Mouse (Mus musculus) T-helper 2 cell (primary cell): Measurements from ENCODE around the gene Mpo.

Experiments used
- in situ Hi-C: fragments of 300-600 bp; cut with MboI, MseI; formaldehyde crosslinking; loops from one replicate; pipeline ENCODE4 v1.15.1; 2025; ENCODE audit warnings: high pct_unique_total_duplicates

Gene Mpo

DNA sequence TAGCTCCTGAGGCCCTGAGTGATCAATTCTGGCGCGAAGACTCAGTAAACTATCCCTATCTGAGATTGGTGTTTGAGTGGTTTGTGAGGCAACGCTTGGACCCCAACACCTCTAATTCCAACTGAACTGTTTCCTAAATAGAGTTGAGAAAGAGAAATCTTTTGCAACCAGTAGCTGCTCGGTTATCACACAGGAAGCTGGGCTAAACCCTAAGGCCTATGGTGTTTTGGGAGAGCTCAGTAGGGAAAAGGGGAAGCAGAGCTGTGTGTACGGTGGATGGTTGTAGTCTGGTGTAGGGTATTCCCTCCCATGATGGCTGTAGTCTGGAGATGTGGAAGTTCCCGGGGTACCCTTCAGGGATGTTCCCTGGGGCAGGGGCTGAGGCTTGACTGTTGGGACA lies 3.3 kb upstream of the Mpo start:
- in situ Hi-C loops = no loop called here

DNA sequence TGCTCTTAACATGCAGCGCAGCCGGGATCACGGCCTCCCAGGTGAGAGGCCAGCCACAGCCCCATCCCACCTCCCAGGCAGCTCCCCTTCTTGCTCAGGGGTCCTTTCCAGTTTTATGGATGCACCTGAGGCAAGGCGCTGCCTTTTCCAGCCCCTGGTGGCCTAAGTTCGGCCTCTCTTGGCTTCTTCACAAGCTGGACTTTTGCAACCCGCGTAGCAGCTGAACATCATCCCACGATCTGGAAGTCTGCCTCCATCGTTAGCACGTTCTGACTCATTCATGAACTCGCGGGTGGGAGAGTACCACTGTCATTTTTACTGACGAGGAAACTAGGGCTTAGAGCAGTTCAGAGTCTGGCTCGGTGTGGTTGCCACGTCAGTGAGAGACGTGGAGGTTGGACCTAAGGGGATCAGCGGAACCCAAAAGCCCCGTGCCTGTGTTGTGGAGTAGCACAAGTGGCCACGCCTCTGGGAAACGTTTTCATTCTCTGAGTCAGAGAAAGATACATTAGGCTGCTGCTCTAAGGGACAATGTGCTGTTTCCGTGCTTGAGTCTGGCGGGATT lies 8.4 kb downstream of the Mpo start:
- in situ Hi-C loops = loop anchor here (5.0 kb wide), 1 partner anchor 91 kb away; the partner anchor contains the start of gene Olfr462

- in situ Hi-C loops = loop anchor here (5.0 kb wide), 1 partner anchor 90 kb away; the partner anchor contains the start of gene Olfr462
Observed at GRCm38 (mm10) chr11:87802621-87803020, 9.2 kb downstream of the Mpo start.

GRCm38 (mm10) chr11:87805448-87805847 lies 12.1 kb downstream of the Mpo start:
- in situ Hi-C loops = no loop called here

- in situ Hi-C loops = no loop called here
Observed at GRCm38 (mm10) chr11:87807433-87807832, 14.1 kb downstream of the Mpo start.

- in situ Hi-C loops = no loop called here
Observed at GRCm38 (mm10) chr11:87808236-87808635, 14.9 kb downstream of the Mpo start.

- in situ Hi-C loops = no loop called here
Observed at GRCm38 (mm10) chr11:87811396-87811795, 18.0 kb downstream of the Mpo start.

- in situ Hi-C loops = no loop called here
Observed at GRCm38 (mm10) chr11:87814831-87815230, 21.4 kb downstream of the Mpo start.

DNA sequence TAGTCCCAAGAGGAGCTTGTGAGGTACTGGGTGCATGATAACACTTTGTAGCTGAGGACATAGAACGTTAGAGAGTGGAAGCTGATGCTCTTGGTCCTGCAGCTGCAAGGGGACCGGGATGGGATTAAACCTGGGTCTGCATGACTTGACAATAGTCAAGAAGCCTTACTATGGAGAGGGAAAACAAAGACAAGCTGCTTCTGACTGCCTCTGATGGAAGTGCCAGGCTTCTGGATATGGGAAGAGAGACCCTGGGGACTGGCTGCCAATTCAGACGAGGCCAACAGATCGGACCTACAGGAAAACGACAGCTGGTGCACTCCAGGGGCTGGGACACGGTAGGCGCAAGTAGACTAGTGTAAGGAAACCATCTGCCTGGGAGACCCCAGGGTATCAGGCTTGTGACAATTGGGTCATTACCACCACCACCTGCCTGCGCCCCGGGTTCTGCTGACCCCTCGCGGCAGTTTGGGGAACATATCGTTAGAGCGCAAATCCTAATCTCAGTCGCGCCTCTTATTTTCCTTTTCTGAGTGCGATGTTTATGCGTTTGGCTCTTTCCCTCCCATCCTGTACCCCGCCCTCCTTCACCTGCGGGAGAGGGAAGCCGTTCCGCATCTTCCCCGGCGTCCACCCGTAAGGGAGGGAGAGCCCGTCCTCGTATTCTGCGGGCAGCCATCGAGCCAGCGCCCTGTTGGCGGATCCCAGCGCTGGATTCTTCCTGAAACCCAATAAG lies 23.5 kb downstream of the Mpo start:
- in situ Hi-C loops = no loop called here

DNA sequence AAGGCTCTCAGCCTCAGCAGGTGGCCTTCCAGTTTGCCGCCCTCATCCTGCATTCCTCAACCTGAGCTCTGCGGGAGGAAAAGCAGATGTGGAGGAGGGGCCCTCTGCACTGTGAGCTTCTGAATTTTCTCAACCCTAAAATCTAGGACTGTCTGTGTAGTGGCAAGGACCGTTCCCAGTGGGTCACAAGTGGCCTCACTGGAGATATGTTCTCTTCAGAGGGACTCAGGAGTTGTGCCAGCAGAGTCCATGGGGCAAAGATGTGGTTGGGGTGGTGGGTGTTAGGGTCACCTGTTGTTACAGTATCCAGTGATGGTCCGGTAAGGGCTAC lies 24.0 kb downstream of the Mpo start:
- in situ Hi-C loops = no loop called here

DNA sequence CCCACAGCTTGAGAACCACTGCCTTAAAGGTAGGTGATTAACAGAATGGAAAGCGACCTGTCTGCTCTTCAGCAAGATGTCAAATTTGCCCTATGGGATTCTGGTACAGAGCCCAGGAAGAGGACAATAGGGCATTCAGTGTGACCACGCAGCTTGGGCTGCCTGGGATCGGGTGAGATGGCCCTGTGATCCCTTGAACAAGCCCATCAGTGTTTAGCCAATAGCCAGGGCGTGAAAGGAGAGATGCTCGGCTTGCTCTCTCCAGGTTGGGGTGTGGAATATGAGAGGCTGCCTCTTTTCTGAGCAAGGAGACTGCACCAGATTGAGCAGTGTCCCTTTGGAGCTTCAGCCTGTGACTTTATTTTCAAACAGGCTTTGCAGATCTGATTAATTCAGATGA lies 28.1 kb downstream of the Mpo start:
- in situ Hi-C loops = no loop called here

GRCm38 (mm10) chr11:87828239-87828900 lies 35.0 kb downstream of the Mpo start, which contains the start of gene Lpo:
Gene Lpo, minus strand, starts transcription at chr11:87828289.
- in situ Hi-C loops = no loop called here

- in situ Hi-C loops = no loop called here
Observed at GRCm38 (mm10) chr11:87840676-87841075, 47.3 kb downstream of the Mpo start.

DNA sequence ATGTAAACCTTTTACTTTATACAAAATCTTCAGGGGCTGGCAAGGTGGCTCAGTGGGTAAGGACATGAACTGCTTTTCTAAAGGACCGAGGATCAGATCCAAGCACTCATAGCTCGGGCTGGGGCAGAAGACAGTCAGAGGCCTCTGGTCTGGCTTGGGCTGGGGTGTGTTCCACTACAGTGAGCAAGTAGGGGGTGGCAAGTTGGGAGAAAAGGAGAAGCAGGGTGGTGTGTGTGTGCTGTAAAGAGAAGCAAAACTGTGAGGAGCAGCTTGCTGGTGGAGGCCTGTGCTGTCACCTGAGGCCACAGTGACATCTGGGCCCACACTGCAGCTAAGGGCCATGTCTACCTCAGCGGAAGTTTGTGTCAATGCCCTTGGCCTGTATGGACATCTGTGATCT lies 48.1 kb downstream of the Mpo start:
- in situ Hi-C loops = no loop called here

- in situ Hi-C loops = no loop called here
Observed at GRCm38 (mm10) chr11:87846968-87847600, 53.7 kb downstream of the Mpo start.

- in situ Hi-C loops = no loop called here
Observed at GRCm38 (mm10) chr11:87847884-87848283, 54.5 kb downstream of the Mpo start.

DNA sequence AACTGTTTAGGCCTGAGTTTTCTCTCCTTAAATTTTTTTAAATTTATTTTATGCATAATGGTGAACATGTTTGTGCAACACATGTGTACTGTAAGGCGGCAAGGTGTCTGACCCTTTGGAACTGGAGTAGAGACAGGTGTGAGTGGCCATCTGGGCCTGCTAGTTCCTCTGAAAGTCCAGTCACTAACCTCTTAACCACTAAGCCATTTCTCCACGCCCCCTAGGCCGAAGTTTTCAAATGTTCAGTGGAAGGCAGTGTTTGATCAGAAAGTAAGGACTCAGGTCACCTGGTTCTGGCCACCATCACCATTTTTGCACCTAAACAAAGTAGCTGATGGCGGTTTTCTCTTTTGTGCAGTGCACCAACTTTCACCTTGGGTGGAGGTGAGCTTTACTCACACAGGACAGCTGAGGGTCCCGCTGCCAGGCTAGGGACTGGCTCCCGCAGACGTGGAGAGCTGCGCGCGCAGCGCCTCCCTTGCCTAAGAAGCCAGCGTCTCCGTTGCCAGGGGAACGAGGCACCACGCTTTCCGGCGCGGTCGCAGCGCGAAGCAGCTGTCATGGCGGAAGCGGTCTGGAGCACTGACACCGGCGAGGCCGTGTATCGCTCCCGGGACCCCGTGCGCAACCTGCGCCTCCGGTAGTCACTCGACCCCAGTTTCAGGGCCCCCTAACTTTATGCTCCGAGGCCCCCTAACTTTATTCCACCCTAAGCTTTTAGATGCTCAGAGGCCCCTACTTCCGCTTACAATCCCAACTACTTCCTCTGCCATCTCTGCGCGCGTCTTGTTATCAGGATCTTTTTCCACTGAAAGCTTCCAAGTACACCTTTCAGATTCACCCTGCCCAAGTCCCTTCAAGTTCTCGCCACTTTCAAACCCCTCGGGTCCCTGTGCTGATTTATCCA lies 59.6 kb downstream of the Mpo start, which contains the start of gene Mks1:
Mks1 (plus strand) TSS at position 526 of the 907 bp plus-strand sequence.
- in situ Hi-C loops = no loop called here

GRCm38 (mm10) chr11:87853597-87853954 lies 60.2 kb downstream of the Mpo start:
- in situ Hi-C loops = no loop called here
